Mouse (Mus musculus) MEL (cell line): ENCODE measurements around the gene Txnrd1.

Experiments
- CHD2 ChIP-seq: IDR thresholded peaks from 2 replicates; pipeline ENCODE4 v1.6.1; 2011; ENCODE audit warnings: low read length, improper control_type of control experiment
- CTCF ChIP-seq, 3 experiments: IDR thresholded peaks in 2 of 3; conservative IDR thresholded peaks in 1 of 3; 2 replicates each; pipeline ENCODE4 v1.5.1; 2011 to 2012; ENCODE audit warnings: low read length in 3 of 3, low read depth in 2 of 3, mild to moderate bottlenecking in 2 of 3, improper control_type of control experiment in 1 of 3, inconsistent platforms in 1 of 3, mixed read lengths in 1 of 3, moderate library complexity in 1 of 3; ENCODE audit not compliant: control insufficient read depth in 1 of 3, insufficient read depth in 1 of 3, poor library complexity in 1 of 3, severe bottlenecking in 1 of 3
- GABPA ChIP-seq: IDR thresholded peaks from 2 replicates; pipeline ENCODE4 v1.6.1; 2012; ENCODE audit warnings: low read depth, mild to moderate bottlenecking, inconsistent platforms, low read length, improper control_type of control experiment, moderate library complexity
- GATA1 ChIP-seq: IDR thresholded peaks from 2 replicates; pipeline ENCODE4 v1.6.1; 2011; ENCODE audit warnings: low read depth, low read length, improper control_type of control experiment
- MAFK ChIP-seq: IDR thresholded peaks from 2 replicates; pipeline ENCODE4 v1.6.1; 2011; ENCODE audit warnings: low read depth, mild to moderate bottlenecking, low read length, improper control_type of control experiment, borderline replicate concordance
- MAX ChIP-seq: IDR thresholded peaks from 2 replicates; pipeline ENCODE4 v1.6.1; 2011; ENCODE audit warnings: low read length, improper control_type of control experiment
- POLR2A ChIP-seq, 2 experiments: IDR thresholded peaks; 2 replicates each; pipeline ENCODE4 v1.6.1; 2011 to 2012; ENCODE audit warnings: low read length in 2 of 2, mild to moderate bottlenecking in 2 of 2, control low read depth in 1 of 2, improper control_type of control experiment in 1 of 2, low read depth in 1 of 2, moderate library complexity in 1 of 2; ENCODE audit not compliant: control insufficient read depth in 1 of 2, insufficient read depth in 1 of 2, poor library complexity in 1 of 2
- USF1 ChIP-seq: IDR thresholded peaks from 2 replicates; pipeline ENCODE4 v1.6.1; 2014; ENCODE audit warnings: low read depth, mild to moderate bottlenecking, inconsistent platforms, low read length, improper control_type of control experiment, moderate library complexity
- ZNF384 ChIP-seq: IDR thresholded peaks from 2 replicates; pipeline ENCODE4 v1.6.1; 2012; ENCODE audit warnings: low read depth, mild to moderate bottlenecking, inconsistent platforms, low read length, improper control_type of control experiment

- TF ChIP-seq POLR2A (IDR thresholded peaks at IDR 0.05; ENCODE audit: control insufficient read depth in 1 of 2, insufficient read depth in 1 of 2, low read depth in 1 of 2, low read length in 2 of 2, poor library complexity in 1 of 2) (no peak), GATA1 (no peak), GABPA (no peak), CTCF (IDR thresholded peaks at IDR 0.05 in 2 of 3, conservative IDR thresholded peaks at IDR 0.05 in 1 of 3; ENCODE audit: control insufficient read depth in 1 of 3, insufficient read depth in 1 of 3, low read depth in 2 of 3, low read length in 3 of 3, poor library complexity in 1 of 3, severe bottlenecking in 1 of 3) (no peak), ZNF384 (no peak), USF1 (no peak), CHD2 (no peak), MAFK (no peak), MAX (no peak)
These were observed 102.0 kb downstream of the Txnrd1 start for GRCm38 (mm10) chr10:82935774-82936173.
